Mouse (Mus musculus) urinary bladder, adult 18-20 months (tissue): Measurements from ENCODE around the gene Cog7.
A peak's percentile ranks its signal among the peaks of the same experiment; 100 is the strongest.

ENCODE experiments used
- DNase-seq, 2 experiments: peaks; one replicate each; pipeline ENCODE4 v3.0.0; 2022; ENCODE audit warnings: low spot score in 2 of 2, mixed read lengths in 2 of 2

Cog7 gene

GRCm38 (mm10) chr7:121981307-121981871, at the start of gene Cog7:
TSS of gene Cog7 (minus strand) at chr7:121981711.
- peak; percentile 86 to 90 for DNase-seq

- no peak for DNase-seq
Measured at GRCm38 (mm10) chr7:122022131-122022530, 40.6 kb upstream of the Cog7 start.

GRCm38 (mm10) chr7:122020667-122021354, 39.3 kb upstream of the Cog7 start, which contains the start of gene Gga2:
TSS of gene Gga2 (minus strand) at chr7:122021222.
- DNase-seq: peak; percentile 83 to 88

GRCm38 (mm10) chr7:122020273-122020666, 38.8 kb upstream of the Cog7 start:
- peak in 1 of 2 experiments; percentile 24 for DNase-seq

- DNase-seq: no peak
Measured at GRCm38 (mm10) chr7:122018978-122019377, 37.5 kb upstream of the Cog7 start.

GRCm38 (mm10) chr7:122018247-122018646, 36.7 kb upstream of the Cog7 start:
- DNase-seq: no peak

- peak; percentile 62 to 77 for DNase-seq
Measured at GRCm38 (mm10) chr7:122015734-122016133, 34.2 kb upstream of the Cog7 start.

GRCm38 (mm10) chr7:122015105-122015504, 33.6 kb upstream of the Cog7 start:
- peak in 1 of 2 experiments; percentile 27 for DNase-seq

GRCm38 (mm10) chr7:122012949-122013348, 31.4 kb upstream of the Cog7 start:
- DNase-seq: no peak

GRCm38 (mm10) chr7:122012370-122012769, 30.9 kb upstream of the Cog7 start:
- DNase-seq: no peak

- DNase-seq: no peak
Measured at GRCm38 (mm10) chr7:122000396-122000795, 18.9 kb upstream of the Cog7 start.

GRCm38 (mm10) chr7:121995961-121996360, 14.4 kb upstream of the Cog7 start:
- DNase-seq: no peak

GRCm38 (mm10) chr7:121975031-121975430, 6.5 kb downstream of the Cog7 start:
- peak in 1 of 2 experiments; percentile 39 for DNase-seq

- DNase-seq: no peak
Measured at GRCm38 (mm10) chr7:121971698-121972097, 9.8 kb downstream of the Cog7 start.

GRCm38 (mm10) chr7:121970250-121970649, 11.3 kb downstream of the Cog7 start:
- no peak for DNase-seq

- DNase-seq: no peak
Measured at GRCm38 (mm10) chr7:121968816-121969215, 12.7 kb downstream of the Cog7 start.

- no peak for DNase-seq
Measured at GRCm38 (mm10) chr7:121968242-121968641, 13.3 kb downstream of the Cog7 start.

GRCm38 (mm10) chr7:121966169-121966568, 15.3 kb downstream of the Cog7 start:
- DNase-seq: no peak

GRCm38 (mm10) chr7:121963883-121964398, 17.6 kb downstream of the Cog7 start:
- peak in 1 of 2 experiments; percentile 17 for DNase-seq

- DNase-seq: no peak
Measured at GRCm38 (mm10) chr7:121962571-121962959, 18.9 kb downstream of the Cog7 start.

- DNase-seq: no peak
Measured at GRCm38 (mm10) chr7:121961913-121962570, 19.5 kb downstream of the Cog7 start.

GRCm38 (mm10) chr7:121955802-121956201, 25.7 kb downstream of the Cog7 start:
- DNase-seq: no peak
